Mouse (Mus musculus) MEL (cell line): ENCODE data around the gene Naif1.

Source experiments
- CTCF ChIP-seq, 3 experiments: IDR thresholded peaks in 2 of 3; conservative IDR thresholded peaks in 1 of 3; 2 replicates each; pipeline ENCODE4 v1.5.1; 2011 to 2012; ENCODE audit warnings: low read length in 3 of 3, low read depth in 2 of 3, mild to moderate bottlenecking in 2 of 3, improper control_type of control experiment in 1 of 3, inconsistent platforms in 1 of 3, mixed read lengths in 1 of 3, moderate library complexity in 1 of 3; ENCODE audit not compliant: control insufficient read depth in 1 of 3, insufficient read depth in 1 of 3, poor library complexity in 1 of 3, severe bottlenecking in 1 of 3
- E2F4 ChIP-seq: IDR thresholded peaks from 2 replicates; pipeline ENCODE4 v1.6.1; 2011; ENCODE audit warnings: low read depth, low read length, improper control_type of control experiment, borderline replicate concordance
- HCFC1 ChIP-seq: IDR thresholded peaks from 2 replicates; pipeline ENCODE4 v1.6.1; 2012; ENCODE audit warnings: low read depth, mild to moderate bottlenecking, inconsistent platforms, low read length, improper control_type of control experiment, moderate library complexity
- POLR2A ChIP-seq, 2 experiments: IDR thresholded peaks; 2 replicates each; pipeline ENCODE4 v1.6.1; 2011 to 2012; ENCODE audit warnings: low read length in 2 of 2, mild to moderate bottlenecking in 2 of 2, control low read depth in 1 of 2, improper control_type of control experiment in 1 of 2, low read depth in 1 of 2, moderate library complexity in 1 of 2; ENCODE audit not compliant: control insufficient read depth in 1 of 2, insufficient read depth in 1 of 2, poor library complexity in 1 of 2
- POLR2AphosphoS5 ChIP-seq: IDR thresholded peaks from 2 replicates; pipeline ENCODE4 v1.6.1; 2012; ENCODE audit warnings: low read depth, borderline replicate concordance, mild to moderate bottlenecking, inconsistent platforms, low read length, moderate library complexity, mixed read lengths
- USF1 ChIP-seq: IDR thresholded peaks from 2 replicates; pipeline ENCODE4 v1.6.1; 2014; ENCODE audit warnings: low read depth, mild to moderate bottlenecking, inconsistent platforms, low read length, improper control_type of control experiment, moderate library complexity
- ZKSCAN1 ChIP-seq: IDR thresholded peaks from 2 replicates; pipeline ENCODE4 v1.6.1; 2012; ENCODE audit warnings: low read depth, mild to moderate bottlenecking, inconsistent platforms, low read length, improper control_type of control experiment, moderate library complexity

DNA sequence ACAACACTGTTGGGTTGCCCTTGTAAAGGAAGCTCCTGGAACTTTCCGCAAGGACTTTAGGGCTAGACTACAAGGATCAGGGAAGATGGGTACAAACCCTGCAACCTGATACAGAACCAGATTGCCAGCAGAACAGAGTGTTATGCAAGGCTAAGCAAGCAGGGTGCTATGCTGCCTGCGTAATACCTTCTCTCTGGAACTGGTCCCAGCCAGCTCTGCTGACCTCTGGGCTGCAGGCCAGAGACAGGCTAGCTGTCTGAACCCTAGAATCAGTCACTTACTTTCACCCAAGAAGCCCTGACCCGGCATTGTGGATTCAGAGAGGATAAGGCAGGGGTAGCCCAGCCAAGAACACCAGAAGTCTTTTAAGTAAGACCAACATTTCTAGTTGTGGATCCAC lies 30.9 kb upstream of the Naif1 start:
- no peak for TF ChIP-seq POLR2A (IDR thresholded peaks at IDR 0.05; ENCODE audit: control insufficient read depth in 1 of 2, insufficient read depth in 1 of 2, low read depth in 1 of 2, low read length in 2 of 2, poor library complexity in 1 of 2)
- TF ChIP-seq POLR2AphosphoS5: no peak
- no peak for TF ChIP-seq CTCF (IDR thresholded peaks at IDR 0.05 in 2 of 3, conservative IDR thresholded peaks at IDR 0.05 in 1 of 3; ENCODE audit: control insufficient read depth in 1 of 3, insufficient read depth in 1 of 3, low read depth in 2 of 3, low read length in 3 of 3, poor library complexity in 1 of 3, severe bottlenecking in 1 of 3)
- no peak for TF ChIP-seq ZKSCAN1
- no peak for TF ChIP-seq HCFC1
- TF ChIP-seq USF1: no peak
- no peak for TF ChIP-seq E2F4
